Mouse (Mus musculus): ENCODE results near the gene Pofut1. TPM values are rescaled to one million over a fixed set of nuclear protein-coding genes. Genes with fewer than 3 reads are reported as not detected.

Pofut1 gene
- 19.2 and 20.0 TPM in 2 replicates for total RNA-seq (2017)

DNA sequence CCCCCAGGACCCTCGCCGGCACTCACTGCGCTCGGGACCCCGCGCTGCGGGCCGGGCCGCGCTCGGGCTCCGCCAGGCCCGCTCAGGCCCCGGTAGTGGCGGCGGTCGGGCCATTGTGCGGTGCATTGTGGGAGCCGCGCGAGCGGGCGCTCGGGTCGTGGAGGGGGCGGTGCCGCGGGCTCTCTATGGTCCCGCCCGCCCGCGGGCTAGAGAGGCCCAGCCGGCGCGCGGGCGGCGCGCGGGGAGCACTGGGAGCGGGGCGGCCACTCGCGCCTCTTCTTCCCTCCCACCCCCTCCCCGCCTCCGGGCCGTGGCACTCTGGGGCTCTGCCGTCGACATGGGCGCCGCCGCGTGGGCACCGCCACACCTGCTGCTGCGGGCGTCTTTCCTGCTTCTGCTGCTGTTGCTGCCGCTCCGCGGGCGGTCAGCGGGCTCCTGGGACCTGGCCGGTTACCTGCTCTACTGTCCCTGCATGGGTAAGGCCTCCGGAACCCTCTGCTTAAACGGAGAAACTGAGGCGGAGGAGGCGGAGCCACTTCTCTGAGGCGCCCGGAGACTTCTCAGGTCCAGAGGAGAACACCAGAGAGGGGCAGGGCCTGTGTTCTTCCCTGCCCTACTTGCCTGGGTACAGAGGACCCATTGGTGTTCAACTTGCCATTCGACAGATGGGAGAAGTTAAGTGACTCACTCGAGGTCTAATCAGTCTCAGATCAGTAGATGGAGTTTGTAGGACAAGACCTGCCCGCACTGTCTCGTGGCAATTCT lies at the start of gene Pofut1, which contains the start of gene Plagl2:
Pofut1 (plus strand) TSS at position 284 of the 765 bp plus-strand sequence.
Plagl2 (minus strand) TSS at position 177 of the 765 bp plus-strand sequence.
- peak; percentile 78 for ATAC-seq (ENCODE audit: extremely low read depth, insufficient number of reproducible peaks, low FRiP score, poor library complexity, severe bottlenecking)

- no peak for ATAC-seq (ENCODE audit: extremely low read depth, insufficient number of reproducible peaks, low FRiP score, poor library complexity, severe bottlenecking)
These were observed 47.1 kb upstream of the Pofut1 start for GRCm38 (mm10) chr2:153194255-153194654.

GRCm38 (mm10) chr2:153198485-153198884 lies 42.8 kb upstream of the Pofut1 start:
- ATAC-seq (ENCODE audit: extremely low read depth, insufficient number of reproducible peaks, low FRiP score, poor library complexity, severe bottlenecking) = no peak

DNA sequence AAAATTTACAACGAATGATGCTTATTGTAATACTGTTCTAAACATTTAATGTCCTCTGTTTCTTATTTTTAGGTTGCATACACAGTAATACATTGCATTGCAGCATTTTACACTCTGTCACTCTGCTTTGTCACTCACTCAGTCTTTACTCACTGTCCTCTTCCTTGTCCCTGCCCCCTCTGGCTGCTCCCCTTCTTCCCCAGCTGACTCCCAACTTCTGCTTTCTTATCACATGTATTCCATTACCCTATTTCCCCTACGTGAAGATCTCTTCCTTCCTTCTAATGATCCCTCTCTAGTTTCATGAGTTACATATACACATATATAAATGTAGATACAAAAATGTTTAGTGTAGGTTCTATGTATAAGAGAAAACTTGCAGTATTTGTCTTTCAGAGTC lies 42.2 kb upstream of the Pofut1 start:
- ATAC-seq (ENCODE audit: extremely low read depth, insufficient number of reproducible peaks, low FRiP score, poor library complexity, severe bottlenecking) = 0 out of 2 replicates have a peak, but pooled peaks have one; percentile 13

GRCm38 (mm10) chr2:153202766-153203165 lies 38.6 kb upstream of the Pofut1 start:
- ATAC-seq (ENCODE audit: extremely low read depth, insufficient number of reproducible peaks, low FRiP score, poor library complexity, severe bottlenecking) = no peak

GRCm38 (mm10) chr2:153208149-153208548 lies 33.2 kb upstream of the Pofut1 start:
- no peak for ATAC-seq (ENCODE audit: extremely low read depth, insufficient number of reproducible peaks, low FRiP score, poor library complexity, severe bottlenecking)

DNA sequence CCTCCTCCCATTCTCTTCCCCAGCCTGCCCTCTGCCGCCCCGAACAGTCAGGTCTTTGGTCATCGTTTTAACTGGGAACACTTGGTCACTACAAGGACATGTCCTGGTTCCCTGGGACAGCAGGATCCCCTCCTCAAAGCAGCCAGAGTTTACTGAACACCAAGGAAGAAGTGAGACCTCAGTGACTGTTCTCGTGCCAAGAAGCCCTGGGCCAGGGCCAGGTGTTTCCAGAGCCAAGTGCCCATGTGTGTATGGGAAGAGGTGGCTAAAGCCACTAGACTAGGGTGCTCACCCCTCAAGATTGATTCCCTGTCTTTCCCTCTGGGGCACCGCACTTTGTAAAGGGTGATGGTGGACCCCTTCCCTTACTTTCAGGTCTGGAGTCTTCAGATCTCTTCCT lies 32.0 kb upstream of the Pofut1 start:
- no peak for ATAC-seq (ENCODE audit: extremely low read depth, insufficient number of reproducible peaks, low FRiP score, poor library complexity, severe bottlenecking)

DNA sequence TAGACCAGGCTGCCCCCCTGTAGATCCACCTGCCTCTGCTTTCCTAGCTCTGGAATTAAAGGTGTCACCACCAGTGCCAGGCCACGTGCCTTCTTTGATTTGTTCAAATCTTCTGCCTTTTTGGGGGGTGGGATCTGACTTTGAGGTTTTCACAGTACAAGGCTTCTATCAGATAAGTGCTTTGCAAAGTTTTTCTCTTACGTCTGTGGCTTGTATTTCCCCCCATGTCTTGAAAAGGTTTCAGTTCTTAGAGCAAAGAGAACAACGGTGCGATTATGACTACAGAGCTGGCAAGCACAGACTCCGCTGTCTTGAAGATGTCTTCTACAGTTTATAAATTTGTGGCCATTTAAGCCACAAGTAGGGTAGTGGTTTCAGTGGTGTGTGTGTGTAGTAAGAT lies 29.9 kb upstream of the Pofut1 start:
- no peak for ATAC-seq (ENCODE audit: extremely low read depth, insufficient number of reproducible peaks, low FRiP score, poor library complexity, severe bottlenecking)

GRCm38 (mm10) chr2:153213351-153213750 lies 28.0 kb upstream of the Pofut1 start:
- no peak for ATAC-seq (ENCODE audit: extremely low read depth, insufficient number of reproducible peaks, low FRiP score, poor library complexity, severe bottlenecking)

- peak; percentile 76 for ATAC-seq (ENCODE audit: extremely low read depth, insufficient number of reproducible peaks, low FRiP score, poor library complexity, severe bottlenecking)
These were observed 26.5 kb upstream of the Pofut1 start for GRCm38 (mm10) chr2:153214771-153215259.

DNA sequence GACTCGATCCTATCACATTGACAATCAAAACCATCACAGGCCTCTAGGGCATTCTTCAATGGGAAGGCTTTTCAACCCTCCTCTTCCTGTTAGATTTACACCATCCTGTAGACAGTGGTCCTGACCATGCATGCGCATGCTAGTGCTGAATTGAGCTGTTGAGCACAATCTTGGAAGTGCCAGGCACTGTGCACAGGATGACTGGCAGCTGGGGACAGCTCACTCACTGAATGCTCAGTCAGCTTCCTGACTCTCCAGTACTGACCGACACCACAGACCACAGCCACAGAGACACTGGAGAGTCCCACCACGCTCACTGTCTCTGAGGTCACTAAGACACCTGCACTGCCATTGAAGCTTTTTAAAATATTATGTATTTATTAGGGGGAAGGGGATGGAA lies 25.9 kb upstream of the Pofut1 start:
- ATAC-seq (ENCODE audit: extremely low read depth, insufficient number of reproducible peaks, low FRiP score, poor library complexity, severe bottlenecking) = no peak

GRCm38 (mm10) chr2:153217826-153218340 lies 23.4 kb upstream of the Pofut1 start:
- no peak for ATAC-seq (ENCODE audit: extremely low read depth, insufficient number of reproducible peaks, low FRiP score, poor library complexity, severe bottlenecking)

- no peak for ATAC-seq (ENCODE audit: extremely low read depth, insufficient number of reproducible peaks, low FRiP score, poor library complexity, severe bottlenecking)
These were observed 22.8 kb upstream of the Pofut1 start for GRCm38 (mm10) chr2:153218516-153218915.

DNA sequence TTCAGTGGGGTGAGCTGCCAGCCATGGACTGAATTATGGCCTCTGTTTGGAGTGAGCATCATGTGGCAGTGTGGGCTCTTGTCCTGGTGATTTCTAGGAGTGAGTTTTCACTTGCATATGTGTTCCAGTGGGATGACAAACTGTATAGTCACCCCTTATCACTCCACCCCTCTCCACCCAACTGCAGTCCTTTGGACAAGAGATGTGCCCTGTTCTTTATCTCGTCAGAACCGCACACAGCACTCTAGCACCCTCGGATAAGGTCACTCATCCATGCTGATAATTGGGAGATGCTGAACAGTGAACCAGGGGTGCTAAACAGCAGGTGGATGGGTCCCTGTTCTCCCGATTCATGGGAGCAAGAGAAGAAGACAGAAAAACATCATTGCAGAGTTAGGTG lies 19.7 kb upstream of the Pofut1 start:
- no peak for ATAC-seq (ENCODE audit: extremely low read depth, insufficient number of reproducible peaks, low FRiP score, poor library complexity, severe bottlenecking)

- no peak for ATAC-seq (ENCODE audit: extremely low read depth, insufficient number of reproducible peaks, low FRiP score, poor library complexity, severe bottlenecking)
These were observed 19.2 kb upstream of the Pofut1 start for GRCm38 (mm10) chr2:153222130-153222529.

DNA sequence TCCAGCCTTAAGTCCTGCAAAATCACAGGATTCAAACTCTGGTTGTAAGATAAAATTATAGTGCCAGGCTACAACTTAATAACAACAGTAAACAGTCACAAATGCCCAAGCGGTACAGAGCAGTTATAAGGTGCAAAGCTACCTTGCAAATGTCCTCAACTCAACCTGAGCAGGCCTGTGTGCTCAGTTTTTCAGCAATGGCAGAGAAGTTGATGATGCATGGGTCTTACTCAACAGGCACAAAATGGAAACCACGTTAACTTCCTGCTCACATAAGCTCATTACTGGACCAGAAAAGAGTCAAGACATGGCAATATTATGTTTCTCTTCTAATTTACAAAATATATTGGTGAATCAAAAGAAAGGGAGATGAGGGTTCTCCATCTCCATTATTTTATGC lies 18.8 kb upstream of the Pofut1 start:
- no peak for ATAC-seq (ENCODE audit: extremely low read depth, insufficient number of reproducible peaks, low FRiP score, poor library complexity, severe bottlenecking)

DNA sequence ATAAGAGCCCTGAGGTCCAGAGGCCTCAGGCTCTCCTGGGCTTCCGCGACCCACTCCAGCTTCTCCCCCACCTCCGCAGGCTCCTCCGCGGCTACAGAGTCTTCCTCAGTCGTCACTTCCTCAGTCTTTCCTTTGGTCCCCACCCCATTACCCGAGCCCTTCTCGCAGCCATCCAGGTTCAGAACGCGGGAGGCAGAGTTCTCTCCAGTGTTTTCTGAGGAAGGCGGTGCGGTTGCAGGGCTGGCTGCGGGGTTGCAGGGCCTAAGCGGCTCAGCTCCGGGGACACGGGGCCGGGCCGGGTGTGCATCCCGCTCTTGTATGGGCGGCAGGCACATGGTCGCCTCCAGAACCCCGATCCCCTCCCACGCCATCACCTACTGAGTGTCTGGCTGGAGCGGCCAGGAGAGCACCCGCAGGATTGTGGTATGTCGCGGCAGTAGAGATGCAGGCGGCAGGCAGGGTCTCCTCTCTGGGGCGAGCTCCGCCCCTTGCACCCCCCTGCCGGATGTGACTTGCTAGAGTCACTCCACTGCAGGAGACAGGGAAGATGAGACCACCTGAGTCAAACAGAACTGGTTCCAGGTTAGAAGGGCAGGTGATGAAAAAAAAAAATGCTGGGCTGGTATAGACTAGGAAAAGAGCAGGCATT lies 16.3 kb upstream of the Pofut1 start, which contains the start of gene Tspyl3:
Tspyl3 (minus strand) TSS at position 496 of the 649 bp plus-strand sequence.
- peak; percentile 47 for ATAC-seq (ENCODE audit: extremely low read depth, insufficient number of reproducible peaks, low FRiP score, poor library complexity, severe bottlenecking)

DNA sequence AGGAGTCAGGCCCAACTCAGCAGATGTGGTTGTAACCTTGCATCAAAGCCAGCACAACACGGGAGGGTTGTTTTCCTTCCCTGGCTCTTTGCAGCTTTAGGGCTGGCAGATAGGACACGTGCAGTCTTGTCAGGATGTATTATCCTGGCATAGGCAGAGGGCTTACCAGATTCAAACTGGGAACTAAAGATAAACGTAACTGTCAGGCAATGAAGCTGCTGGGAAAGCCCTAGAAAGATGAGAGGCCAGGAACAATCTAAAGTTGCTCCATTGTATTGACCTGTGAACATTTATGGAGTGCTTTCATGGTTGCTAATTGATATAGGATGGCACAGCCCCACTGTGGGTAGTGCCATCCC lies 15.8 kb upstream of the Pofut1 start:
- no peak for ATAC-seq (ENCODE audit: extremely low read depth, insufficient number of reproducible peaks, low FRiP score, poor library complexity, severe bottlenecking)

- ATAC-seq (ENCODE audit: extremely low read depth, insufficient number of reproducible peaks, low FRiP score, poor library complexity, severe bottlenecking) = no peak
These were observed 13.4 kb upstream of the Pofut1 start for GRCm38 (mm10) chr2:153227959-153228358.

- no peak for ATAC-seq (ENCODE audit: extremely low read depth, insufficient number of reproducible peaks, low FRiP score, poor library complexity, severe bottlenecking)
These were observed 12.8 kb upstream of the Pofut1 start for GRCm38 (mm10) chr2:153228523-153228922.

Measured in neutrophil, adult 5-6 weeks (primary cell).